Mouse (Mus musculus): ENCODE data around the gene Gm9117.
"Not testable (repeated sequence)": the region's sequence is repeated elsewhere in the genome, so short reads cannot be mapped to it uniquely, and the experiment has no call there.

GRCm38 (mm10) chr3:93938386-93938785 is 5.0 kb downstream of the Gm9117 start:
- TF ChIP-seq POLR2A (IDR thresholded peaks at IDR 0.05; ENCODE audit: insufficient read length, low read depth); MAX (IDR thresholded peaks at IDR 0.05; ENCODE audit: low read depth); USF1 (IDR thresholded peaks at IDR 0.05; ENCODE audit: low read depth): not testable (repeated sequence)

All from myocyte (in vitro differentiated cells).